Mouse (Mus musculus) retina, postnatal 7 days (tissue): Measurements from ENCODE around the gene Fbxo11.
"Not testable (repeated sequence)": the region's sequence is repeated elsewhere in the genome, so short reads cannot be mapped to it uniquely, and the experiment has no call there.

Source experiments
- DNase-seq: peaks from one replicate; pipeline ENCODE4 v3.0.0-alpha.2; 2012; ENCODE audit warnings: low read depth, low spot score

Fbxo11 gene

GRCm38 (mm10) chr17:88014456-88014855 lies 50.6 kb downstream of the Fbxo11 start:
- DNase-seq: no peak

DNA sequence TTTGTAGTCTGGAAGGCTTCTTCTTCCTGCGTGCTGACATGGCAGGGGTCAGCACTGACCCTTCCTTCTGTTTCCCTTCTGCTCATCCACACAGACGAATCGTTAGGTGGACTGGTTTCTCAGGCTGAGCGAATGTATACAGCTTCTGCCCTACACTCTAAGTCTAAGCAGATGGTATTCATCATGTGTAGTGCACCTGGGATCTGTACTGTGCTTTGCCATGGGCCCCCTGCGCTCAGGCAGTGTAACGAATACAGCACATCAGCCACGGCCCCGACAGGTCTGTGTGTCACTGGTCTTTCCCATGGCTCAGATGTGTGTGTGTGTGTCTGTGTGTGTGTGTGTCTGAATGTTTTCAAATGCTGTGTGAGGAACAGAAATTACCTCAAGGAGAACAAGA lies 58.1 kb downstream of the Fbxo11 start:
- no peak for DNase-seq

DNA sequence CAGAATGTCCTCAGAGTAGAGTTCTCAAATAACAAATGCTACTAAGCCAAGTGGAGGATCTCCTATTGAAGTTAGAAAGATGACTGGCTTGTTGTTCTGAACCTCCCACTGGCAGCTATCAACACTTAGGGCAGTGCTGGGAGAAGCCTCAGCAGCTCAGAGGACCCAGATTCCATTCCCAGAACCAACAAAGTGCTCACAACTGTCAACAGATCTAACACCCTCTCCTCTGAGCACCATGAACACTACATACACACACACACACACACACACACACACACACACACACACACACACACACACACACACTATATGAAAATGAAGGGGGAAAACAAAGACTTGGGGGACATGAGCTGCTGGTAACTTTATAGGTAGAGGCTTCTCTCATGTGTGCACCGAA lies 60.2 kb downstream of the Fbxo11 start:
- DNase-seq: no peak

DNA sequence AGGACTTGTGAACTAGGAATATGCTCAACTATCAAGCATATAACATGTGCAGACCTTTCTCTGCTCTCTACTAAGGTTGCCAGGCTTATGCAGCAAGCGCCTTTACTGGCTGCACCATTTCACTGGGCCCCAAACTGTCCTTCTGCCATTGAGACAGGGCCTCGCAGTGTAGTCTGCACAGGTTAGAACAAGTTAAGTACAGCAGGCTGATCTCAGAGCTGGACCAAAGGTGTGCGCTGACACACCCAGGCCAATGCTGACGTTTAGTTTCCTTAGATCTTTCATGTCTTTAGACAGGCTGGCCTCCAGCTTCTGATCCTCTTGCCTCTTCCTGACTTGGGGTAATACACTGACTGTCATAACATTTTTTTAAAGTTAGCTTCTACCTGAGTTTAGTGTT lies 67.3 kb downstream of the Fbxo11 start:
- DNase-seq: no peak

GRCm38 (mm10) chr17:87993338-87993737 lies 71.8 kb downstream of the Fbxo11 start:
- no peak for DNase-seq

GRCm38 (mm10) chr17:87992154-87992553 lies 72.9 kb downstream of the Fbxo11 start:
- DNase-seq: no peak

GRCm38 (mm10) chr17:87987507-87987906 lies 77.6 kb downstream of the Fbxo11 start:
- no peak for DNase-seq

GRCm38 (mm10) chr17:87985916-87986315 lies 79.2 kb downstream of the Fbxo11 start:
- DNase-seq: no peak

GRCm38 (mm10) chr17:87984440-87985214 lies 80.5 kb downstream of the Fbxo11 start:
- DNase-seq: no peak

DNA sequence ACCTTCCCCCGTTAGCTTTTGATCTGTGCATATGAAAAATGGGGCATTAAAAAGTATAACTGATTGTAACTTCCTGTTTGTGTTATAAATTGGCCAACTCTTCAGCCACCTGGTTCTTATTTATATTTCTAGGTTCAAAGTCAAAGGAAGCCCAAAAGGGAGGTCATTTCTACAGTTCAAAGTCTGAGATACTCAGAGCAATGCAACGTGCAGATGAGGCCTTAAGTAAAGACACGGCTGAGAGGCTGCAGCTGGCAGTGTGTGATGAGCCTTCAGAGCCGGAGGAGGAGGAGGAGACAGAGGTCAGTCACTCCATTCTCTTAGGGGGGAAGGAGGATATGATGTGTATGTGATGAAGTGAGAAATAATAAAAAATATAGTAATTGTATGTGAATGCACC lies 81.8 kb downstream of the Fbxo11 start:
- no peak for DNase-seq

GRCm38 (mm10) chr17:87982112-87982511 lies 83.0 kb downstream of the Fbxo11 start:
- DNase-seq: no peak

GRCm38 (mm10) chr17:87979696-87980095 lies 85.4 kb downstream of the Fbxo11 start:
- not testable (repeated sequence) for DNase-seq

- not testable (repeated sequence) for DNase-seq
Measured at GRCm38 (mm10) chr17:87976927-87977326, 88.2 kb downstream of the Fbxo11 start.

- no peak for DNase-seq
Measured at GRCm38 (mm10) chr17:87976154-87976806, 88.8 kb downstream of the Fbxo11 start.

- peak; percentile 32 for DNase-seq
Measured at GRCm38 (mm10) chr17:87975229-87975853, 89.8 kb downstream of the Fbxo11 start.

GRCm38 (mm10) chr17:87974629-87975228 lies 90.4 kb downstream of the Fbxo11 start, which contains the start of gene Msh6:
TSS of gene Msh6 (plus strand) at chr17:87975062.
- peak; percentile 87 for DNase-seq

DNA sequence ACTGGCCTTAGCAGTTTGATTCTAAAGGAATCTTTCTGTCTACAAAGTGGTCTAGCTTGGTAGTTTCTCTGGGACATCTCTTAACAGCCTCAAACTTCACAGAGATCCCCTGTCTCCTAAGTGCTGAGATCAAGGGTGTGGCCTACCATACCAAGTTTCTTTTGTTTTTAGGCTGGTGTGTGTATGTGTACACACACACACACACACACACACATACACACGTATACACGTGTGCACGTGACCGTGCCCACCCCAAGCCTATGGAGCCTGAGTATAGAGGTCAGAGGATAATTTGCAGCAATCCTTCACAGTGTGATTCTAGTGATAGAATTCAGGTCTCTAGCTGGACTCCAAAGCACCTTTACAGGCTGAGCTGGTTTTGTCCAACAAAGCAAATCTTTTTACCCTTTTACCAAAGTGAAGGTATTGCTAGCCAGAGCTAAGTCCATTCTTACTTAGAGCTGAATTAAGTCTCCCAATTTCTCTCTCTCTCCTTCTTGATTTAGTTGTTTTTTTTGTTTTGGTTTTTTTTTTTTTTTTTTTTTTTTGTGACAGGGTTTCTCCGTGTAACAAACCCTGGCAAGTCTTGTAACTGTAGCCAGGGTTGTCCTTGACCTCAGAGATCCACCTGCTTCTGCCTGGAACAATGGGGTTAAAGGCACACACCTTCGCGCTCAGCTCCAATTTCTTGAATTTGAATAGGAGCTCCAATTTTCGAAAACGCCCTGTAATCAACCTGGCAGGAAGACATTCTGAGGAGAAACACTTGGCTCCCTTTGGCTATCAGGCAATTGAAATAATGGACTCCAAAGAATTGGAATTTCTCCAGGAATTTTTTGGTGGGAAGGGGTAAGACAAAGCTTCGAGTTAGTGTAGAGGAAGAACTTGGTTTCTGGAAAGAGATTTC lies 91.6 kb downstream of the Fbxo11 start:
- no peak for DNase-seq

GRCm38 (mm10) chr17:87972856-87973255 lies 92.2 kb downstream of the Fbxo11 start:
- DNase-seq: no peak

DNA sequence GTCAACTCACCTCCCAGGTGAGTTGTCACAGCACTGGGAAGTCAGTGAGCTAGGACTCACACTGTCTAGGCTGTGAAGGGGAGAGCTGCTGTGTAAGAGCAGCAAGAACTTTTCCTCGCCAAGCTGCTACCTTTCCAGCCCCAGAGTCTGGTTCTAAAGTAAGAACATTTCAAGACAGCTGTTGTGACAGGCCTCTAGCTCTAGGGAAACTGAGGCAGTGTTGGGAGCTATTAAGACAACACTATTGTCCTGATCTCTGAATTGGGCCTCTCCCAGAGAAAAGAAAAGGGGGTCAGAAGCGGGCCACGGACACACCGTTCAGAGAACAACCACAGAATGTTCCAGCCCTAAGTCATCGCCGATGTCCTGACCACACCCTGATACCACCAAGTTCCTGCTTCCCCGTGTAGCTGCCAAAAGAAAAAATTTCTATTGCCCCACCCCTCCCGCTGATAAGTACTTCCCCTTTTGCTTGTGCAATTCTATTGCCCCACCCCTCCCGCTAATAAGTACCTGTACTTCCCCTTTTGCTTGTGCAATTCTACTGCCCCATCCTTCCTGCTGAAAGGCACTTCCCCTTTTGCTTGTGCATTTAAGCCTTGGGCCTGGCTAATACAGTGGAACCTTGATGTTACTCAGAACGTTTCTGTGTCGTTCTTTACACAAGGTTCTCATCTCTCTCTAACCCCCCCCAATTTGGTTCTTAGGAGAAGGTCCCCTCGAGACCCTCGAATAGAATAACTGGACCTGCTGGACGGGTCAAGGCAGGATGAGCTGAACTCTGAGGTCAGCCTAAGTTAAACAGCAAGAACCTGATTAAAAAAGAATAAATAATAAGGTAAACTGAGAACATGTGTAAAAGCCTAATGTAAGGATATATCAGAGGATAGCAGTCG lies 93.1 kb downstream of the Fbxo11 start:
- DNase-seq: not testable (repeated sequence)

GRCm38 (mm10) chr17:87968483-87968926 lies 96.6 kb downstream of the Fbxo11 start:
- DNase-seq: not testable (repeated sequence)
